Mouse (Mus musculus) embryonic fibroblast, embryonic 13.5 days (primary cell): ENCODE results near the gene Caln1. TPM values are rescaled to one million over a fixed set of nuclear protein-coding genes. Genes with fewer than 3 reads are reported as not detected.
"Not testable (repeated sequence)": the region's sequence is repeated elsewhere in the genome, so short reads cannot be mapped to it uniquely, and the experiment has no call there.

Experiments used
- H3K27ac ChIP-seq: 2 replicates; pipeline ENCODE4 v1.5.1; 2012; ENCODE audit warnings: low read length, control low read depth, inconsistent platforms; ENCODE audit not compliant: insufficient read depth
- H3K4me1 ChIP-seq: 2 replicates; pipeline ENCODE4 v1.6.1; 2011; ENCODE audit warnings: low read length; ENCODE audit not compliant: control insufficient read depth, insufficient read depth
- H3K4me3 ChIP-seq: 2 replicates; pipeline ENCODE4 v1.5.1; 2011; ENCODE audit warnings: mild to moderate bottlenecking, control low read depth, low read length; ENCODE audit not compliant: insufficient read depth
- CTCF ChIP-seq: IDR thresholded peaks from 2 replicates; pipeline ENCODE4 v1.5.1; 2011; ENCODE audit warnings: mild to moderate bottlenecking, control low read depth, low read length, moderate library complexity, borderline replicate concordance; ENCODE audit not compliant: insufficient read depth
- POLR2A ChIP-seq: IDR thresholded peaks from 2 replicates; pipeline ENCODE4 v1.6.1; 2011; ENCODE audit warnings: low read depth, mild to moderate bottlenecking, control low read depth, low read length, moderate library complexity
- polyA plus RNA-seq: library from polyadenylated mRNA; stranded (reverse); fragments of >200 nt; gene quantifications from 2 replicates; pipeline ENCODE4 v1.2.4, GENCODE M21; 2011; ENCODE audit warnings: low read depth; ENCODE audit not compliant: missing spikeins, insufficient read length

The Caln1 gene
- polyA plus RNA-seq, 1 experiment: not detected

DNA sequence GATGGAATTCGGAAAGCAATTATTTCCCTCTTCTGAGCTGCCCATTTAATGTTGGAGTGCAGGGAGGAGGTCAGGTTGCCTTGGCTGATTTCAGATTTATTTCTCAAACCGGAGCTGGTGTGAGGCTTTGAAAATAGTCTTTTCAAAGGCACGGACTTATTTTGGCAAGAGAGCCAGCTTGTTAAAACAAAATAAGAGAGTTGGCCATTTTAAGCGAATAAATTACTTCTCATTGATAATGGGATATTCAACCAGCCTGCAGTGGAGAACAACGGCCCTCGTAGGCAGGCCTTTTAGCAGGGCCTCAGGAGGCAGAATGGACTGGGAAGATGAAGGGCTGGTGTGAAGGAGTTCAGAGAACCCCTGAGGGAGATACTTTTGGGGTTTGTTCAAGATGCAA is 227.3 kb downstream of the Caln1 start:
- H3K4me1 ChIP-seq: no peaks in the 10 kb centered on the region
- no peak overlapping the region for H3K27ac ChIP-seq
- TF ChIP-seq POLR2A (no peak), CTCF (no peak)
- no peak overlapping the region for H3K4me3 ChIP-seq

DNA sequence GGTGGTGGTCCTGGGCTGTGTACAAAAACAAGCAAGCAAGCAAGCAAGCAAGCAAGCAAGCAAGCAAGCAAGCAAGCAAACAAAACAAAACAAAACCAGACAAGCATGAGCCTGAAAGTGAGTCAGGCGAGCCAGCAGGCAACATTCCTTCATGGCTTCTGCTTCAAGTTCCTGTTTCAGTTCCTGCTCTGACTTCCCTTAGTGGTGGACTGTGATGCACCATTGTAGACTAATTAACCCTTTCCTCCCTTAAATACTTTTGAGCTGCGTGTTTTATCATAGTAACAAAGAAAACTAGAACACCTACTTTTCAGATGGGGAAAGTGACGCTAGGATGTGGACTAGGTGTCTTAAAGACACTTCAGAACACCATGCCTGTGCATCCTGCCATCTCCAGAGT is 244.4 kb downstream of the Caln1 start:
- TF ChIP-seq CTCF (no peak), POLR2A (no peak)
- Histone ChIP-seq H3K4me3 (no peak overlapping the region), H3K27ac (no peak overlapping the region)

DNA sequence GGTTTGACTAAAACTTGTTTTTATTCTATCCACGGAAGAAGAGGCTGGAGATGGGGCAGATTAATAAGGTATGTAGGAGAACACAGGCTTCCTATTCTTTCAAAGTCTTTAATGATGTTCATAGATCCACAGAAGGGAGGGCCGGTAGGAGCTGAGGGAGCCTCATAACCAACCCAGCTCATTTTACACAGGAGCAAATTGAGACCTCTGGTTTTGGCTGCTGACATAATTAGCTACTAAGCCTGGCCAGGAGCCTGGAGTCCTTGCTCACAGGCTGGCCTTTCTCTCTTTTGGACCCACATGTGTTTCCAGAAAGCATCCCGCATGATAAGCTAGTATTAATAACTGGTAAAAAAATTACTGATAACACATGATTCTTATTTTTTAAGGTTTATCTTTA is 245.0 kb downstream of the Caln1 start:
- H3K4me3 ChIP-seq: no peak overlapping the region
- no peaks in the 10 kb centered on the region for H3K4me1 ChIP-seq
- TF ChIP-seq CTCF (no peak), POLR2A (no peak)
- H3K27ac ChIP-seq: no peak overlapping the region

More for the DNA sequence above, 244.4 kb downstream of the Caln1 start:
- no peaks in the 10 kb centered on the region for H3K4me1 ChIP-seq

DNA sequence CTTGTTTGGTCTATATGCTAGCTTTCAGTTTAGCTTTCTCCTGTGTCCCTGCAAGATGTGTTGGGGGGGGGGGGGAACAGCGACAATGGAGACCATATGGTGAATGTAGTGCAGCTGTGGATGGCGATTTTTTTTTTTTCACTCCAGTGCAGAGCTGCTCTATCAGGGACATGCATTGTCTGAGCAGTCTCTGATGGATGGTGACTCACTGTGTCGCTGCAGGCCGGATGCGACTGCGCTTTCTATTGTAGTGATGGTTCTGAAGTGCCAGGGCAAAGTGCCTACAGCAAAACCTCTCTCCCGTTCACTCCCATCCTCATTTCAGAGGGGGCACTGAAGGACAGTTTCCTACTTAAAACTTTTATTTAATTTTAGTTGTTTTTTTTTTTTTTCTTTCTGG is 250.8 kb downstream of the Caln1 start:
- H3K27ac ChIP-seq: no peak overlapping the region
- no peak overlapping the region for H3K4me3 ChIP-seq
- H3K4me1 ChIP-seq: 0 out of 2 replicates have a peak, but pooled peaks cover 5% of the 10 kb centered on the region
- no peak for TF ChIP-seq POLR2A
- TF ChIP-seq CTCF: no peak

DNA sequence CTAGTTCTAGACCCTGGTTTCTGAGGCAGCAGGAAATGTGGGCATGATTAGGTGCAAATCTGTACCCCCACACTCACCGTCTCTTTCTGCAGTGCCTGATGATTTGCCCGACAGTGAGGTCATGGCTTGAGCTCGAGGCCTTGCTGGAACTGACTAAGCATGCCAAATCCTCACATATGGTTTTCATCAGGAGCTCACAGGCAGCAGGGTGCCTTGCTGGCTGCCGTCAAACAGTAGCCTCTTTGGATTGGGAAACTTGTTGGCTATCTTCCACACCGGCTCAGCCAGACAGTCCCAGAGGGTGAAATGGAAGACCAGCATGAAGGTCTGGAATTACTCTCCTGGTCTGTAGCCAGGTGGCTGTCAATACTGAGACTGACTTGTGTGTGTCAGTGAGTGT is 254.0 kb downstream of the Caln1 start:
- Histone ChIP-seq H3K4me3 (no peak overlapping the region), H3K4me1 (0 out of 2 replicates have a peak, but pooled peaks cover 5% of the 10 kb centered on the region), H3K27ac (peak overlapping the region; percentile 7; the same call in 1 of the 2 replicates)
- TF ChIP-seq CTCF (no peak), POLR2A (no peak)

DNA sequence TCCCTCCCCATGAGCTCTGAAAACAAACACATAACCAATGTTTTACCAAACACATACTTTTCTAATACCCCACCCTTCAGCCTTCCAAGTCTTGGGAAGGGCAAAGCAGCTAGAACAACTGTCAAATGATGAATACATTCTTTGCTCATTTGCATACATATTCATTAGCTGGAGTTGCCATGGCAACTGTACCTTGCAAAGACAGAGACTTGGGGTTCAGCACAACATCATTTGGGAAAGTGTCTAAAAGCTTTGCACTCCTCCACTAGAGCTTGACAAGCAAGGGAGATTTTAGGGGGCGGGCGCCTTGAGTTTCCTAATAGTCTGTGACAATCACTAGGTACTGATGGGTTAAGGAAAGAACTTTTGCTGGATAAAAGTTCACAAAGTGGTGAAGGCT is 258.5 kb downstream of the Caln1 start:
- no peak overlapping the region for H3K4me3 ChIP-seq
- 0 out of 2 replicates have a peak, but pooled peaks cover 3% of the 10 kb centered on the region for H3K4me1 ChIP-seq
- H3K27ac ChIP-seq: no peak overlapping the region
- no peak for TF ChIP-seq CTCF

DNA sequence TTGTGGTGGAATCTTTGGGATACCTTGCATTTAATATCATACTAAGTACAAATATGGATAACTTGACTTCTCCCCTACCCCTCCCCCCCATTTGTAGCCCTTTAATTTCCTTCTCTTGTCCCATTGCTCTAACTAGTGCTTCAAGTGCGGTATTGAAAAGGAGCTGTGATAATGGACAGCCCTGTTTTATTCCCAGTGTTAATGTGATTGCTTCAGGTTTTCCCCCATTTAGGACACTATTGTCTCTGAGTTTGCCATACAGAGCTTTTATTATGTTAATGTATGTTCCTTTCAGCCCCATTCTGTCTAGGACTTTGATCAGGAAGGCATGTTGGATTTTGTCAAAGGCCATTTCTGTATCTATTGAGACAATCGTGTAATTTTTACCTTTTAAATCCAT is 266.1 kb downstream of the Caln1 start:
- Histone ChIP-seq H3K4me1 (no peaks in the 10 kb centered on the region), H3K4me3 (no peak overlapping the region), H3K27ac (no peak overlapping the region)
- TF ChIP-seq POLR2A: no peak
- TF ChIP-seq CTCF: no peak

DNA sequence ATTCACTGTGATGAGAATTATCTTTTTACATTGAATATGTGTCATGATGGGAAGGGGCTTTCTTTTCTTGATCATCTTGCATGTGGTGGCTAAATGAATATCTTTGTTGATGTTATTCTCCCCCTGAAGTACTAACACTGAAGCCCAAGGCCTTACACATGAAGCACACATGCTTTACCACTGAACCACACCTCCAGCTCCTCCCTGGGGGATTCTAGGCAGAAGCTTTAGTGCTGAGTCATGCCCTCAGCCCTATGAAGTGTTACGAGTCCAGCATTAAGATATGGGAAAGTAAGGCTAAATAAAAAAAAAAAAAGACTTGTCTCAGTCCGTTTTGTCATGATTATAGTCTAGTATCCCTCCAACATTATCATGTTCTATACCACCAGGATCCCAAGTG is 272.6 kb downstream of the Caln1 start:
- H3K4me3 ChIP-seq: no peak overlapping the region
- no peaks in the 10 kb centered on the region for H3K4me1 ChIP-seq
- TF ChIP-seq CTCF (no peak), POLR2A (no peak)
- H3K27ac ChIP-seq: no peak overlapping the region

DNA sequence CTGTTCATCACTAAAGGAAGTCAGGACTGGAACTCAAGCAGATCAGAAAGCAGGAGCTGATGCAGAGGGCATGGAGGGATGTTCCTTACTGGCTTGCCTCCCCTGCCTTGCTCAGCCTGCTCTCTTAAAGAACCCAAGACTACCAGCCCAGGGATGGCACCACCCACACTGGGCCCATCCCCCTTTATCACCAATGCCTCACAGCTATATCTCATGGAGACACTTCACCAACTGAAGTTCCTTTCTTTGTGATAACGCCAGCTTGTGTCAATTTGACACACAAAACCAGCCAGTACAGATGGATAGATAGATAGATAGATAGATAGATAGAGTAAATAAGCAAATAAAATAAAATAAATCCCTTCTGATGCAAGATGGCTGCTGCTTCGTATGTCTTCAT is 276.9 kb downstream of the Caln1 start:
- not testable (repeated sequence) for H3K27ac ChIP-seq, H3K4me1 ChIP-seq, H3K4me3 ChIP-seq

DNA sequence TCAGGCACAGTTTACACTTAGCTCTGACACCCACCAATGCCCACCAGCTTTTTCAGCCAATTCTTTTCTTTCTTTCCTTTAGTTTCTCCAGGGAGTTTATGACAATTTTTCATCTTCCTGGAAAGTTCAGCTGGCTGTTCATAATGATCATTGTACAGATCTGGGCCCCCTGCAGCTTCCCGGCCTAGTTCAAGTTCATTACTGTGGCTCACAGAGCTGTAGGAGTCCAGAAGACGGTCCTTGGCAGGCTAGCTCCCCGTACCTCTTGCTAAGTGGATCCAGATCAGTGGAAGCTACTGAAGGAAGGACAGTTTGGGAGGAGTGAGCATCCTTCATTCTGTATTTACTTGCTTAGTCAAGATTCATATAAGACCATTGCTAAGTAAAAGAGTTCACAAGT is 288.9 kb downstream of the Caln1 start:
- no peak for TF ChIP-seq CTCF
- no peak for TF ChIP-seq POLR2A
- Histone ChIP-seq H3K4me1 (no peaks in the 10 kb centered on the region), H3K27ac (no peak overlapping the region), H3K4me3 (no peak overlapping the region)

DNA sequence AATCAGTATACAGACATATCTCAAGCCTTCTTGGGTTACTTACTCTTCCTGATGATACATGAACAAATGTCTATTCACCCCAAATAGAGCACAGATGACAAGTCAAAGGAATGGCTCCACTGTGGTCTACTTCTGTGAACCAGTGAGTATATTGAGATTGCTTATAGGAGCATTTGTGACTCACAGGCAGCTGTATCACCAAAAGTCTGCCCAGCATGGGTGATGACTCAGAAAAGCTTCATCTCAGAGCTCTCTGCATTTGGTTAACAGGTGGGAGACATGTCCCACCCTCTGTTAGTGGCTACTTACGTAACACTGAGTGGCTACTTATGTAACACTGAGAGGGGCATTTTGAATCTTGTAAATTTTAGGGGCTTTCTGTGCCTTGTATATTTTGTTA is 296.8 kb downstream of the Caln1 start:
- H3K4me1 ChIP-seq: no peaks in the 10 kb centered on the region; the same call in 1 of the 2 replicates
- H3K27ac ChIP-seq: no peak overlapping the region
- TF ChIP-seq POLR2A (no peak), CTCF (no peak)

More for the DNA sequence above, 296.8 kb downstream of the Caln1 start:
- H3K4me3 ChIP-seq: no peak overlapping the region
